Mouse (Mus musculus) limb, embryonic 11.5 days (tissue): ENCODE measurements around the gene Lrfn3. TPM values are rescaled to one million over a fixed set of nuclear protein-coding genes. Genes with fewer than 3 reads are reported as not detected.

ENCODE experiments used
- ATAC-seq: fragments of 200-750 bp; cut with Nextera tagmentation; 2 replicates; pipeline ENCODE4 v1.8.0; 2017; ENCODE audit warnings: low read depth; ENCODE audit not compliant: insufficient number of reproducible peaks, low FRiP score, low TSS enrichment
- DNase-seq: peaks from one replicate; pipeline ENCODE4 v3.0.0-alpha.2; 2015; ENCODE audit warnings: low spot score
- H3K27ac ChIP-seq: fragments of 300-500 bp; sonication (generic); replicated peaks from 2 replicates; pipeline ENCODE4 v1.5.1; 2014; ENCODE audit warnings: low read depth, mild to moderate bottlenecking, low read length
- H3K27me3 ChIP-seq: fragments of 300-500 bp; sonication (generic); 2 replicates; pipeline ENCODE4 v1.6.1; 2014; ENCODE audit warnings: mild to moderate bottlenecking, low read length, mixed read lengths; ENCODE audit not compliant: control insufficient read depth, insufficient read depth
- H3K36me3 ChIP-seq: fragments of 300-500 bp; sonication (generic); 2 replicates; pipeline ENCODE4 v1.6.1; 2014; ENCODE audit warnings: mild to moderate bottlenecking, low read length, moderate library complexity, mixed read lengths; ENCODE audit not compliant: control insufficient read depth, insufficient read depth
- H3K4me1 ChIP-seq: fragments of 300-500 bp; sonication (generic); 2 replicates; pipeline ENCODE4 v1.6.1; 2014; ENCODE audit warnings: low read length, mixed read lengths; ENCODE audit not compliant: control insufficient read depth, insufficient read depth
- H3K4me2 ChIP-seq: fragments of 300-500 bp; sonication (generic); 2 replicates; pipeline ENCODE4 v1.6.1; 2014; ENCODE audit warnings: low read depth, mild to moderate bottlenecking, moderate library complexity; ENCODE audit not compliant: severe bottlenecking
- H3K4me3 ChIP-seq: fragments of 300-500 bp; sonication (generic); 2 replicates; pipeline ENCODE4 v1.5.1; 2014; ENCODE audit warnings: low read depth, low read length
- H3K9ac ChIP-seq: fragments of 300-500 bp; sonication (generic); 2 replicates; pipeline ENCODE4 v1.6.1; 2014; ENCODE audit warnings: mild to moderate bottlenecking, low read length
- H3K9me3 ChIP-seq: fragments of 300-500 bp; sonication (generic); 2 replicates; pipeline ENCODE4 v1.6.1; 2016; ENCODE audit warnings: low read length; ENCODE audit not compliant: control insufficient read depth
- WGBS: fragments of 180-500 bp; shearing (Covaris S2); extraction: QIAGEN DNeasy Blood & Tissue Kit; methylation state at CpG from one replicate; pipeline ENCODE4 v1.1.7; 2014; 5-methylcytosine and 5-hydroxymethylcytosine counted together
- polyA plus RNA-seq: library from polyadenylated mRNA; unstranded; fragments of >200 nt; fragmentation: Nextera tagmentation; extraction: Ambion mirVana; gene quantifications from 2 replicates; pipeline ENCODE4 v1.2.1, GENCODE M21; 2014

The Lrfn3 gene
- polyA plus RNA-seq, 1 experiment from 2014 or later: 4.9 TPM

- H3K9me3 ChIP-seq: no peaks in the 10 kb centered on the region
- 75% methylated on average over 4 of the region's 4 CpGs for WGBS
- no peaks in the 10 kb centered on the region for H3K4me1 ChIP-seq
- DNase-seq (no peak), ATAC-seq (no peak)
- no peaks in the 10 kb centered on the region for H3K27me3 ChIP-seq
- no peak overlapping the region for H3K4me2 ChIP-seq
- no peak overlapping the region for H3K4me3 ChIP-seq
- no peak overlapping the region for H3K9ac ChIP-seq
- no peaks in the 10 kb centered on the region for H3K36me3 ChIP-seq
- H3K27ac ChIP-seq: no peak overlapping the region
Measured at GRCm38 (mm10) chr7:30392746-30393520, 30.4 kb upstream of the Lrfn3 start.

GRCm38 (mm10) chr7:30384106-30384505 is 21.5 kb upstream of the Lrfn3 start:
- no peak overlapping the region for H3K4me3 ChIP-seq
- H3K4me2 ChIP-seq: no peak overlapping the region
- no peaks in the 10 kb centered on the region for H3K4me1 ChIP-seq
- H3K9me3 ChIP-seq: no peaks in the 10 kb centered on the region
- H3K27ac ChIP-seq: no peak overlapping the region
- no peaks in the 10 kb centered on the region for H3K27me3 ChIP-seq
- H3K9ac ChIP-seq: no peak overlapping the region
- DNase-seq (no peak), ATAC-seq (no peak)
- H3K36me3 ChIP-seq: no peaks in the 10 kb centered on the region
- WGBS: 85% methylated on average over 9 of the region's 9 CpGs

- DNase-seq (no peak), ATAC-seq (no peak)
- H3K36me3 ChIP-seq: no peaks in the 10 kb centered on the region
- H3K27me3 ChIP-seq: no peaks in the 10 kb centered on the region
- no peaks in the 10 kb centered on the region for H3K9me3 ChIP-seq
- WGBS: 66% methylated on average over 5 of the region's 5 CpGs
- H3K27ac ChIP-seq: no peak overlapping the region
- no peaks in the 10 kb centered on the region for H3K4me1 ChIP-seq
- H3K4me2 ChIP-seq: no peak overlapping the region
- no peak overlapping the region for H3K9ac ChIP-seq
- H3K4me3 ChIP-seq: no peak overlapping the region
Measured at GRCm38 (mm10) chr7:30380061-30380460, 17.5 kb upstream of the Lrfn3 start.

- peak overlapping the region; percentile 25 for H3K4me3 ChIP-seq
- H3K9ac ChIP-seq: peak overlapping the region; percentile 57
- H3K4me1 ChIP-seq: no peaks in the 10 kb centered on the region
- H3K4me2 ChIP-seq: peak overlapping the region; percentile 51
- DNase-seq: peak; percentile 93
- H3K36me3 ChIP-seq: no peaks in the 10 kb centered on the region
- no peaks in the 10 kb centered on the region for H3K9me3 ChIP-seq
- peak; percentile 98 for ATAC-seq
- H3K27ac ChIP-seq: no peak overlapping the region
- under 1% methylated on average over 21 of the region's 21 CpGs for WGBS
- H3K27me3 ChIP-seq: no peaks in the 10 kb centered on the region
Measured at GRCm38 (mm10) chr7:30373501-30373962, 11.0 kb upstream of the Lrfn3 start.

GRCm38 (mm10) chr7:30367466-30367865 is 4.9 kb upstream of the Lrfn3 start:
- DNase-seq (no peak), ATAC-seq (no peak)
- 68% methylated on average over 2 of the region's 2 CpGs for WGBS
- Histone ChIP-seq H3K36me3 (no peaks in the 10 kb centered on the region), H3K27ac (no peak overlapping the region), H3K4me2 (no peak overlapping the region), H3K4me3 (no peak overlapping the region), H3K4me1 (0 out of 2 replicates have a peak, but pooled peaks cover 6% of the 10 kb centered on the region), H3K27me3 (no peaks in the 10 kb centered on the region), H3K9ac (no peak overlapping the region; the same call in 1 of the 2 replicates), H3K9me3 (no peaks in the 10 kb centered on the region)

GRCm38 (mm10) chr7:30363344-30363738 is 769 bp upstream of the Lrfn3 start:
- Histone ChIP-seq H3K9ac (no peak overlapping the region), H3K27ac (no peak overlapping the region), H3K4me2 (peak overlapping the region; percentile 87), H3K27me3 (no peaks in the 10 kb centered on the region), H3K4me1 (peaks cover 16% of the 10 kb centered on the region; the same call in 1 of the 2 replicates), H3K9me3 (no peaks in the 10 kb centered on the region), H3K36me3 (no peaks in the 10 kb centered on the region), H3K4me3 (peak overlapping the region; percentile 73)
- no peak for ATAC-seq
- DNase-seq: no peak
- 66% methylated on average over 6 of the region's 6 CpGs for WGBS

- Histone ChIP-seq H3K9me3 (no peaks in the 10 kb centered on the region), H3K27me3 (no peaks in the 10 kb centered on the region), H3K4me1 (peaks cover 13% of the 10 kb centered on the region; the same call in 1 of the 2 replicates), H3K4me2 (no peak overlapping the region), H3K27ac (no peak overlapping the region), H3K4me3 (no peak overlapping the region), H3K36me3 (no peaks in the 10 kb centered on the region), H3K9ac (no peak overlapping the region)
- DNase-seq (no peak), ATAC-seq (no peak)
- 92% methylated on average over 17 of the region's 17 CpGs for WGBS
Measured at GRCm38 (mm10) chr7:30360028-30360427, 2.5 kb downstream of the Lrfn3 start.

GRCm38 (mm10) chr7:30359276-30359865 is 3.2 kb downstream of the Lrfn3 start:
- no peak for ATAC-seq
- no peaks in the 10 kb centered on the region for H3K36me3 ChIP-seq
- peaks cover 13% of the 10 kb centered on the region; the same call in 1 of the 2 replicates for H3K4me1 ChIP-seq
- no peak for DNase-seq
- H3K4me3 ChIP-seq: no peak overlapping the region
- no peaks in the 10 kb centered on the region for H3K9me3 ChIP-seq
- no peak overlapping the region for H3K9ac ChIP-seq
- H3K4me2 ChIP-seq: no peak overlapping the region
- H3K27ac ChIP-seq: no peak overlapping the region
- WGBS: 84% methylated on average over 31 of the region's 31 CpGs
- no peaks in the 10 kb centered on the region for H3K27me3 ChIP-seq
